Mouse (Mus musculus) liver, adult 2 months (tissue): ENCODE results near the gene Gpr4. TPM values are rescaled to one million over a fixed set of nuclear protein-coding genes. Genes with fewer than 3 reads are reported as not detected.
A peak's percentile ranks its signal among the peaks of the same experiment; 100 is the strongest.

Experiments
- DNase-seq: peaks from one replicate; pipeline ENCODE4 v3.0.0-alpha.2; 2011; ENCODE audit warnings: low read depth, low spot score; ENCODE audit errors: extremely low read depth
- H3K27ac ChIP-seq: fragments of 200-500 bp; replicated peaks from 2 replicates; pipeline ENCODE4 v1.5.1; 2012; ENCODE audit warnings: low read depth, mild to moderate bottlenecking, control low read depth, inconsistent platforms, low read length; ENCODE audit not compliant: insufficient read depth
- H3K27me3 ChIP-seq: fragments of 200-500 bp; 2 replicates; pipeline ENCODE4 v1.6.1; 2012; ENCODE audit warnings: mild to moderate bottlenecking, moderate library complexity, low read length, inconsistent platforms; ENCODE audit not compliant: control insufficient read depth, insufficient read depth
- H3K36me3 ChIP-seq: fragments of 200-500 bp; 2 replicates; pipeline ENCODE4 v1.6.1; 2012; ENCODE audit warnings: low read length, inconsistent platforms; ENCODE audit not compliant: control insufficient read depth, insufficient read depth
- H3K4me1 ChIP-seq: fragments of 200-500 bp; 2 replicates; pipeline ENCODE4 v1.6.1; 2011; ENCODE audit warnings: low read length; ENCODE audit not compliant: control insufficient read depth, insufficient read depth
- H3K4me3 ChIP-seq: fragments of 200-500 bp; 2 replicates; pipeline ENCODE4 v1.5.1; 2011; ENCODE audit warnings: low read depth, mild to moderate bottlenecking, control low read depth, low read length, moderate library complexity; ENCODE audit not compliant: insufficient read depth
- H3K79me2 ChIP-seq: fragments of 200-500 bp; 2 replicates; pipeline ENCODE4 v1.6.1; 2012; ENCODE audit warnings: inconsistent platforms, mild to moderate bottlenecking, low read length, moderate library complexity; ENCODE audit not compliant: control insufficient read depth, insufficient read depth
- H3K9ac ChIP-seq: fragments of 200-500 bp; 2 replicates; pipeline ENCODE4 v1.6.1; 2012; ENCODE audit warnings: low read depth, mild to moderate bottlenecking, control low read depth, inconsistent platforms, low read length
- CTCF ChIP-seq: fragments of 200-500 bp; IDR thresholded peaks from 2 replicates; pipeline ENCODE4 v1.5.1; 2011; ENCODE audit warnings: low read depth, low read length, control low read depth
- POLR2A ChIP-seq: fragments of 200-500 bp; IDR thresholded peaks from 2 replicates; pipeline ENCODE4 v1.6.1; 2011; ENCODE audit warnings: low read length, control low read depth; ENCODE audit not compliant: insufficient read depth; ENCODE audit errors: extremely low read depth
- WGBS: fragments of 180-500 bp; shearing (Covaris S2); methylation state at CpG from one replicate; pipeline ENCODE4 v1.1.7; 2018; 5-methylcytosine and 5-hydroxymethylcytosine counted together
- polyA plus RNA-seq: library from polyadenylated mRNA; depleted of rRNA; stranded (reverse); fragments of >200 nt; gene quantifications from 2 replicates; pipeline ENCODE4 v1.2.3, GENCODE M21; 2012
- total RNA-seq: library from RNA; depleted of rRNA; stranded (reverse); fragments of >200 nt; gene quantifications from 2 replicates; pipeline ENCODE4 v1.2.3, GENCODE M21; 2014

Gpr4 gene
- total and polyA plus RNA-seq, 2 experiments, result 0.09 to 2.7 TPM

GRCm38 (mm10) chr7:19258336-19258735 lies 46.0 kb downstream of the Gpr4 start:
- Histone ChIP-seq H3K4me3 (no peak overlapping the region), H3K4me1 (no peaks in the 10 kb centered on the region), H3K36me3 (peaks cover 24% of the 10 kb centered on the region), H3K27ac (no peak overlapping the region), H3K79me2 (no peaks in the 10 kb centered on the region), H3K9ac (no peak overlapping the region), H3K27me3 (no peaks in the 10 kb centered on the region)
- DNase-seq, result peak; percentile 62
- WGBS, result 12% methylated on average over 3 of the region's 3 CpGs
- TF ChIP-seq POLR2A (no peak), CTCF (no peak)

GRCm38 (mm10) chr7:19265147-19265546 lies 52.8 kb downstream of the Gpr4 start:
- H3K79me2 ChIP-seq, result peaks cover 21% of the 10 kb centered on the region
- no peak overlapping the region for H3K27ac ChIP-seq
- H3K27me3 ChIP-seq, result no peaks in the 10 kb centered on the region
- H3K4me1 ChIP-seq, result peaks cover 6% of the 10 kb centered on the region; the same call in 1 of the 2 replicates
- H3K36me3 ChIP-seq, result peaks cover 10% of the 10 kb centered on the region; the same call in 1 of the 2 replicates
- no peak overlapping the region for H3K4me3 ChIP-seq
- no peak for DNase-seq
- H3K9ac ChIP-seq, result no peak overlapping the region
- 79% methylated on average over 7 of the region's 7 CpGs for WGBS
- TF ChIP-seq POLR2A (no peak), CTCF (no peak)

- Histone ChIP-seq H3K27me3 (no peaks in the 10 kb centered on the region), H3K4me1 (peaks cover 6% of the 10 kb centered on the region; the same call in 1 of the 2 replicates), H3K79me2 (peaks cover 27% of the 10 kb centered on the region), H3K4me3 (no peak overlapping the region; the same call in 1 of the 2 replicates), H3K27ac (peak overlapping the region; percentile 3; the same call in 1 of the 2 replicates), H3K9ac (0 out of 2 replicates have a peak overlapping the region, but pooled peaks have one; percentile 5), H3K36me3 (peaks cover 10% of the 10 kb centered on the region; the same call in 1 of the 2 replicates)
- WGBS, result 58% methylated on average over 10 of the region's 10 CpGs
- TF ChIP-seq CTCF (no peak), POLR2A (no peak)
- peak; percentile 30 for DNase-seq
These were observed 53.8 kb downstream of the Gpr4 start for GRCm38 (mm10) chr7:19265928-19266822.

- DNase-seq, result no peak
- H3K9ac ChIP-seq, result peak overlapping the region; percentile 41
- H3K27me3 ChIP-seq, result no peaks in the 10 kb centered on the region
- TF ChIP-seq POLR2A, result no peak
- no peak for TF ChIP-seq CTCF
- H3K36me3 ChIP-seq, result peaks cover 7% of the 10 kb centered on the region; the same call in 1 of the 2 replicates
- 63% methylated on average over 10 of the region's 10 CpGs for WGBS
- H3K27ac ChIP-seq, result peak overlapping the region; percentile 30; the same call in 1 of the 2 replicates
- H3K4me1 ChIP-seq, result peaks cover 6% of the 10 kb centered on the region; the same call in 1 of the 2 replicates
- H3K4me3 ChIP-seq, result no peak overlapping the region; the same call in 1 of the 2 replicates
- H3K79me2 ChIP-seq, result peaks cover 30% of the 10 kb centered on the region
These were observed 54.7 kb downstream of the Gpr4 start for GRCm38 (mm10) chr7:19267051-19267450.

- WGBS, result 41% methylated on average over 10 of the region's 10 CpGs
- peak; percentile 21 for DNase-seq
- Histone ChIP-seq H3K4me1 (peaks cover 6% of the 10 kb centered on the region; the same call in 1 of the 2 replicates), H3K27ac (peak overlapping the region; percentile 68), H3K4me3 (peak overlapping the region; percentile 37), H3K36me3 (0 out of 2 replicates have a peak, but pooled peaks cover 2% of the 10 kb centered on the region), H3K9ac (peak overlapping the region; percentile 33), H3K79me2 (peaks cover 30% of the 10 kb centered on the region), H3K27me3 (no peaks in the 10 kb centered on the region)
- TF ChIP-seq POLR2A (no peak), CTCF (no peak)
These were observed 56.8 kb downstream of the Gpr4 start for GRCm38 (mm10) chr7:19268993-19269681.
